Mouse (Mus musculus) midbrain, embryonic 11.5 days (tissue): Measurements from ENCODE around the gene Wdr63. TPM values are rescaled to one million over a fixed set of nuclear protein-coding genes. Genes with fewer than 3 reads are reported as not detected.

Experiments
- ATAC-seq: fragments of 200-750 bp; cut with Nextera tagmentation; 2 replicates; pipeline ENCODE4 v1.8.0; 2017; ENCODE audit warnings: moderate TSS enrichment, moderate library complexity; ENCODE audit not compliant: low FRiP score
- DNase-seq: peaks from one replicate; pipeline ENCODE4 v3.0.0; 2015; ENCODE audit warnings: low spot score; ENCODE audit errors: missing footprints
- H3K27ac ChIP-seq: fragments of 300-500 bp; sonication (generic); 2 replicates; pipeline ENCODE4 v1.5.1; 2014; ENCODE audit warnings: low read depth, low read length
- H3K27me3 ChIP-seq: fragments of 300-500 bp; sonication (generic); 2 replicates; pipeline ENCODE4 v1.6.1; 2014; ENCODE audit warnings: mild to moderate bottlenecking, low read length, moderate library complexity, mixed read lengths; ENCODE audit not compliant: control insufficient read depth, insufficient read depth
- H3K36me3 ChIP-seq: fragments of 300-500 bp; sonication (generic); 2 replicates; pipeline ENCODE4 v1.6.1; 2014; ENCODE audit warnings: mild to moderate bottlenecking, low read length, moderate library complexity, mixed read lengths; ENCODE audit not compliant: control insufficient read depth, insufficient read depth
- H3K4me1 ChIP-seq: fragments of 300-500 bp; sonication (generic); 2 replicates; pipeline ENCODE4 v1.6.1; 2014; ENCODE audit warnings: low read length; ENCODE audit not compliant: control insufficient read depth, insufficient read depth
- H3K4me2 ChIP-seq: fragments of 300-500 bp; sonication (generic); 2 replicates; pipeline ENCODE4 v1.6.1; 2014; ENCODE audit warnings: mild to moderate bottlenecking, moderate library complexity
- H3K4me3 ChIP-seq: fragments of 300-500 bp; sonication (generic); 2 replicates; pipeline ENCODE4 v1.5.1; 2014; ENCODE audit warnings: low read depth, low read length
- H3K9ac ChIP-seq: fragments of 300-500 bp; sonication (generic); 2 replicates; pipeline ENCODE4 v1.6.1; 2014; ENCODE audit warnings: low read length
- H3K9me3 ChIP-seq: fragments of 300-500 bp; sonication (generic); 2 replicates; pipeline ENCODE4 v1.6.1; 2016; ENCODE audit warnings: low read length; ENCODE audit not compliant: control insufficient read depth
- WGBS: fragments of 180-500 bp; shearing (Covaris S2); extraction: QIAGEN DNeasy Blood & Tissue Kit; methylation state at CpG from one replicate; pipeline ENCODE4 v1.1.7; 2014; 5-methylcytosine and 5-hydroxymethylcytosine counted together
- polyA plus RNA-seq: library from polyadenylated mRNA; unstranded; fragments of >200 nt; fragmentation: Nextera tagmentation; extraction: Ambion mirVana; gene quantifications from 2 replicates; pipeline ENCODE4 v1.2.1, GENCODE M21; 2014

Wdr63 gene
- polyA plus RNA-seq, 1 experiment from 2014 or later: not detected

- ATAC-seq (no peak), DNase-seq (no peak)
- H3K36me3 ChIP-seq: no peaks in the 10 kb centered on the region
- H3K9ac ChIP-seq: no peak overlapping the region
- H3K9me3 ChIP-seq: no peaks in the 10 kb centered on the region
- H3K27me3 ChIP-seq: no peaks in the 10 kb centered on the region
- no peak overlapping the region for H3K4me2 ChIP-seq
- no peak overlapping the region for H3K4me3 ChIP-seq
- H3K27ac ChIP-seq: no peak overlapping the region
- 82% methylated on average over 9 of the region's 9 CpGs for WGBS
- H3K4me1 ChIP-seq: no peaks in the 10 kb centered on the region
Measured at GRCm38 (mm10) chr3:146134834-146135233, 26.9 kb upstream of the Wdr63 start.

- WGBS: 73% methylated on average over 6 of the region's 6 CpGs
- H3K4me3 ChIP-seq: no peak overlapping the region
- no peaks in the 10 kb centered on the region for H3K4me1 ChIP-seq
- H3K9ac ChIP-seq: no peak overlapping the region
- ATAC-seq: no peak
- no peak overlapping the region for H3K27ac ChIP-seq
- H3K36me3 ChIP-seq: no peaks in the 10 kb centered on the region
- H3K27me3 ChIP-seq: no peaks in the 10 kb centered on the region
- no peak for DNase-seq
- no peaks in the 10 kb centered on the region for H3K9me3 ChIP-seq
- H3K4me2 ChIP-seq: no peak overlapping the region
Measured at GRCm38 (mm10) chr3:146127205-146127604, 19.3 kb upstream of the Wdr63 start.

DNA sequence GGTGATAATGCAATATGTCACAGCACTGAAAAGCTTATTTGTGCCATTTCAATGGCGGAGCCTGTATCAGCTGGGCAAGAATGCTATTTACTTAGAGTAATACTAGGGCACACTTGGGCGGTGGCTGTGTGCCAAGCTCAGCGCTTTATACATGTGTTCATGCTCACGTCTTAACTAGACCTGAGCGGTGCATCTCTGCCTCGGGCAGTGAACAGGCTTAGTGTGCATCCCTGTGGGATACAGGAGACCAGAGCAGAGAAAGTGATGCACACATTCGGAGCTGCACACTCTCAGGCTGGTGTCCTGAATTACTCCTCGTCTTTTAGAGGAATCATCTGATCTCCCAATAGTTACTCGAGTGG, 15.5 kb upstream of the Wdr63 start:
- Histone ChIP-seq H3K4me2 (no peak overlapping the region), H3K27ac (no peak overlapping the region), H3K9me3 (no peaks in the 10 kb centered on the region), H3K4me1 (0 out of 2 replicates have a peak, but pooled peaks cover 2% of the 10 kb centered on the region), H3K4me3 (no peak overlapping the region), H3K27me3 (no peaks in the 10 kb centered on the region; the same call in 1 of the 2 replicates), H3K9ac (no peak overlapping the region), H3K36me3 (no peaks in the 10 kb centered on the region)
- DNase-seq (no peak), ATAC-seq (no peak)
- WGBS: 82% methylated on average over 9 of the region's 9 CpGs

GRCm38 (mm10) chr3:146122807-146123463, 15.0 kb upstream of the Wdr63 start:
- DNase-seq (no peak), ATAC-seq (no peak)
- Histone ChIP-seq H3K4me1 (0 out of 2 replicates have a peak, but pooled peaks cover 2% of the 10 kb centered on the region), H3K27ac (no peak overlapping the region), H3K27me3 (peaks cover 5% of the 10 kb centered on the region; the same call in 1 of the 2 replicates), H3K9me3 (no peaks in the 10 kb centered on the region), H3K4me3 (no peak overlapping the region), H3K4me2 (no peak overlapping the region), H3K36me3 (no peaks in the 10 kb centered on the region), H3K9ac (no peak overlapping the region)
- WGBS: 89% methylated on average over 8 of the region's 8 CpGs

GRCm38 (mm10) chr3:146122125-146122420, 14.1 kb upstream of the Wdr63 start:
- Histone ChIP-seq H3K36me3 (no peaks in the 10 kb centered on the region), H3K27ac (no peak overlapping the region), H3K9me3 (no peaks in the 10 kb centered on the region), H3K9ac (peak overlapping the region; percentile 62; the same call in 1 of the 2 replicates), H3K4me3 (no peak overlapping the region; the same call in 1 of the 2 replicates), H3K4me2 (peak overlapping the region; percentile 44; the same call in 1 of the 2 replicates), H3K27me3 (peaks cover 13% of the 10 kb centered on the region), H3K4me1 (0 out of 2 replicates have a peak, but pooled peaks cover 2% of the 10 kb centered on the region)
- DNase-seq (no peak), ATAC-seq (no peak)
- 39% methylated on average over 3 of the region's 3 CpGs for WGBS

GRCm38 (mm10) chr3:146121310-146122124, 13.6 kb upstream of the Wdr63 start:
- Histone ChIP-seq H3K36me3 (no peaks in the 10 kb centered on the region), H3K4me3 (peak overlapping the region; percentile 13; the same call in 1 of the 2 replicates), H3K4me1 (0 out of 2 replicates have a peak, but pooled peaks cover 2% of the 10 kb centered on the region), H3K27me3 (peaks cover 19% of the 10 kb centered on the region), H3K9ac (peak overlapping the region; percentile 62; the same call in 1 of the 2 replicates), H3K9me3 (no peaks in the 10 kb centered on the region), H3K27ac (no peak overlapping the region), H3K4me2 (peak overlapping the region; percentile 44)
- 5% methylated on average over 25 of the region's 25 CpGs for WGBS
- DNase-seq (peak; percentile 95), ATAC-seq (peak; percentile 82)

- WGBS: 61% methylated on average over 9 of the region's 9 CpGs
- ATAC-seq (no peak), DNase-seq (no peak)
- Histone ChIP-seq H3K9me3 (no peaks in the 10 kb centered on the region), H3K4me1 (0 out of 2 replicates have a peak, but pooled peaks cover 2% of the 10 kb centered on the region), H3K36me3 (no peaks in the 10 kb centered on the region), H3K4me2 (no peak overlapping the region), H3K4me3 (no peak overlapping the region), H3K27me3 (peaks cover 19% of the 10 kb centered on the region), H3K9ac (no peak overlapping the region), H3K27ac (no peak overlapping the region)
Measured at GRCm38 (mm10) chr3:146117997-146118457, 10.1 kb upstream of the Wdr63 start.

DNA sequence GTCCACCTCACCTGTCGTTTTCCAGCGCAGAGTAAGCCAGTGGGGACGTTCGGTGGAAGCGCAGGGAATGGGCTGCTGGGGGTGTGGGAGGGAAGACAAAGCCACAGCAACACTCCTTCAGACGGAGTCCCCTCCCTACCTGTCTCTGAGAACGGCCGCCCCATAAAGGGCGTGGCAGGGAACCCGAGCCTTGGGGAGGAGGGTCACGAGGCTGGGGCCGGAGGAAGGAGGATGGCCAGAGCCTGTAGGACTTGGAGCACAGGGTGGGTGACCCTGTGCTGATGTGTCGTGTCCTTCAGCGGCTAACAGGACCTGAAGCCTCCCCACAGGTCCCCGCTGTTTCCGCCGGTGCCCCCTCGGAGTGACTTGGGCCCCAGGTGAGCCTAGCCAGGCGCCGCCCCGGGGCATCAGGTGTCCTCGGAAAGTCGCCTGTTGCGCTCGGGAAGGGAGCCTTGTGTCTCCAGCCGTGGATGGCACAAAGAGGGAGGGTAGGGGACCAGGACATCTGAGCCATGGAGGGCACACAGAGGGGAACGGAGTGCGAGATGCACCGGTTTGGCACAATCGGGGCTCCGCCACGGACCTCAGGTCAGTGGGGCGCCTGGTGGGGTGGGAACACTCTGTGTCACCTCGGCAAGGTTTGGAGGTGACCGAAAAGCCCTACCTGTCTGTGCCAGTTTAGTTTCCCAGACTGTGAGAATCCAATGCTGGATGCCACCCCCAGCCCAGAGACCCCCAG, 9.5 kb upstream of the Wdr63 start, which contains the start of gene Mcoln3:
Gene Mcoln3 (plus strand): TSS at position 193 of the 739 bp plus-strand sequence.
- 8% methylated on average over 34 of the region's 35 CpGs for WGBS
- H3K4me2 ChIP-seq: no peak within 1 kb of the TSS
- no peak within 1 kb of the TSS for H3K4me3 ChIP-seq
- H3K4me1 ChIP-seq: 0 out of 2 replicates have a peak, but pooled peaks cover 2% of the 10 kb centered on the region
- DNase-seq (no peak), ATAC-seq (peak; percentile 34; the same call in 1 of the 2 replicates)
- H3K27ac ChIP-seq: no peak within 1 kb of the TSS
- H3K36me3 ChIP-seq: no peaks in the 10 kb centered on the region
- H3K9me3 ChIP-seq: no peaks in the 10 kb centered on the region
- no peak within 1 kb of the TSS for H3K9ac ChIP-seq
- H3K27me3 ChIP-seq: peaks cover 19% of the 10 kb centered on the region
